Mouse (Mus musculus) frontal cortex, postnatal 25 days (tissue): ENCODE results near the gene Parvg.

ENCODE experiments used
- DNase-seq, 2 experiments: peaks; one replicate each; pipeline ENCODE4 v3.0.0; 2022; ENCODE audit warnings: low spot score in 2 of 2

Gene Parvg

GRCm38 (mm10) chr15:84351342-84351741, 27.5 kb downstream of the Parvg start:
- DNase-seq, result no peak

GRCm38 (mm10) chr15:84351915-84352844, 28.4 kb downstream of the Parvg start:
- peak; percentile 22 to 32 for DNase-seq

GRCm38 (mm10) chr15:84355081-84355480, 31.3 kb downstream of the Parvg start:
- DNase-seq, result no peak

- no peak for DNase-seq
These were observed 40.9 kb downstream of the Parvg start for GRCm38 (mm10) chr15:84364746-84365145.

GRCm38 (mm10) chr15:84365675-84366381, 42.0 kb downstream of the Parvg start:
- DNase-seq, result no peak

GRCm38 (mm10) chr15:84366574-84366989, 42.8 kb downstream of the Parvg start:
- peak in 1 of 2 experiments; percentile 26 for DNase-seq

GRCm38 (mm10) chr15:84367402-84367801, 43.6 kb downstream of the Parvg start:
- no peak for DNase-seq

GRCm38 (mm10) chr15:84372801-84373200, 49.0 kb downstream of the Parvg start:
- DNase-seq, result no peak

GRCm38 (mm10) chr15:84378734-84379133, 54.9 kb downstream of the Parvg start:
- DNase-seq, result no peak

- DNase-seq, result no peak
These were observed 56.4 kb downstream of the Parvg start for GRCm38 (mm10) chr15:84380181-84380580.

GRCm38 (mm10) chr15:84384066-84384465, 60.2 kb downstream of the Parvg start:
- no peak for DNase-seq

- DNase-seq, result no peak
These were observed 62.3 kb downstream of the Parvg start for GRCm38 (mm10) chr15:84385995-84386565.

GRCm38 (mm10) chr15:84388698-84389131, 64.9 kb downstream of the Parvg start:
- DNase-seq, result no peak

- no peak for DNase-seq
These were observed 68.3 kb downstream of the Parvg start for GRCm38 (mm10) chr15:84392131-84392530.
